Mouse (Mus musculus) spleen, embryonic (tissue): ENCODE data around the gene Lmf1.

Experiments
- CTCF ChIA-PET: fragments of 350-600 bp; sonication (Branson Sonifier 250); formaldehyde crosslinking; loops from one replicate; lab custom pipeline; 2022; lab: Charles Lee

Gene Lmf1

GRCm38 (mm10) chr17:25578920-25579319 lies at the start of gene Lmf1:
TSS of gene Lmf1 (plus strand) at chr17:25579085.
- CTCF ChIA-PET: interaction anchor here (0.5 kb wide), 1 partner anchor 119 kb away, joined by 3 read pairs; no protein-coding TSS in a partner anchor

- CTCF ChIA-PET: no interaction called here
Measured at GRCm38 (mm10) chr17:25530357-25531022, 48.4 kb upstream of the Lmf1 start.

- CTCF ChIA-PET: no interaction called here
Measured at GRCm38 (mm10) chr17:25538945-25539875, 39.7 kb upstream of the Lmf1 start.

- CTCF ChIA-PET: no interaction called here
Measured at GRCm38 (mm10) chr17:25540731-25541130, 38.2 kb upstream of the Lmf1 start.

- CTCF ChIA-PET: no interaction called here
Measured at GRCm38 (mm10) chr17:25541768-25542167, 37.1 kb upstream of the Lmf1 start.

- CTCF ChIA-PET: no interaction called here
Measured at GRCm38 (mm10) chr17:25547026-25547425, 31.9 kb upstream of the Lmf1 start.

GRCm38 (mm10) chr17:25550020-25550419 lies 28.9 kb upstream of the Lmf1 start:
- CTCF ChIA-PET: no interaction called here

- CTCF ChIA-PET: no interaction called here
Measured at GRCm38 (mm10) chr17:25551313-25551712, 27.6 kb upstream of the Lmf1 start.

GRCm38 (mm10) chr17:25555159-25555558 lies 23.7 kb upstream of the Lmf1 start:
- CTCF ChIA-PET: no interaction called here

- CTCF ChIA-PET: no interaction called here
Measured at GRCm38 (mm10) chr17:25555666-25556629, 22.9 kb upstream of the Lmf1 start.

- CTCF ChIA-PET: no interaction called here
Measured at GRCm38 (mm10) chr17:25556630-25557354, 22.1 kb upstream of the Lmf1 start.

GRCm38 (mm10) chr17:25559634-25560033 lies 19.3 kb upstream of the Lmf1 start:
- CTCF ChIA-PET: no interaction called here

GRCm38 (mm10) chr17:25560554-25561222 lies 18.2 kb upstream of the Lmf1 start:
- CTCF ChIA-PET: interaction anchor here (0.7 kb wide), 1 partner anchor 13 kb away, joined by 3 read pairs; no protein-coding TSS in a partner anchor

- CTCF ChIA-PET: no interaction called here
Measured at GRCm38 (mm10) chr17:25561223-25562028, 17.5 kb upstream of the Lmf1 start.

- CTCF ChIA-PET: no interaction called here
Measured at GRCm38 (mm10) chr17:25564481-25564880, 14.4 kb upstream of the Lmf1 start.

GRCm38 (mm10) chr17:25565244-25565643 lies 13.6 kb upstream of the Lmf1 start:
- CTCF ChIA-PET: interaction anchor here (0.6 to 0.7 kb wide), 2 partner anchors 546 to 636 kb away, joined by 4 read pairs; no protein-coding TSS in a partner anchor

- CTCF ChIA-PET: interaction anchor here (0.6 to 0.7 kb wide), 2 partner anchors 545 to 635 kb away, joined by 4 read pairs; no protein-coding TSS in a partner anchor
Measured at GRCm38 (mm10) chr17:25565860-25566600, 12.9 kb upstream of the Lmf1 start.

GRCm38 (mm10) chr17:25567261-25567660 lies 11.6 kb upstream of the Lmf1 start:
- CTCF ChIA-PET: interaction anchor here (0.6 kb wide), 2 partner anchors 10 to 24 kb away, joined by 3 to 4 read pairs; no protein-coding TSS in a partner anchor
